Mouse (Mus musculus): Measurements from ENCODE around the gene Dennd2a.

Dennd2a gene

GRCm38 (mm10) chr6:39450580-39450979 is 107.1 kb downstream of the Dennd2a start:
- 95% methylated on average over 4 of the region's 4 CpGs for WGBS

DNA sequence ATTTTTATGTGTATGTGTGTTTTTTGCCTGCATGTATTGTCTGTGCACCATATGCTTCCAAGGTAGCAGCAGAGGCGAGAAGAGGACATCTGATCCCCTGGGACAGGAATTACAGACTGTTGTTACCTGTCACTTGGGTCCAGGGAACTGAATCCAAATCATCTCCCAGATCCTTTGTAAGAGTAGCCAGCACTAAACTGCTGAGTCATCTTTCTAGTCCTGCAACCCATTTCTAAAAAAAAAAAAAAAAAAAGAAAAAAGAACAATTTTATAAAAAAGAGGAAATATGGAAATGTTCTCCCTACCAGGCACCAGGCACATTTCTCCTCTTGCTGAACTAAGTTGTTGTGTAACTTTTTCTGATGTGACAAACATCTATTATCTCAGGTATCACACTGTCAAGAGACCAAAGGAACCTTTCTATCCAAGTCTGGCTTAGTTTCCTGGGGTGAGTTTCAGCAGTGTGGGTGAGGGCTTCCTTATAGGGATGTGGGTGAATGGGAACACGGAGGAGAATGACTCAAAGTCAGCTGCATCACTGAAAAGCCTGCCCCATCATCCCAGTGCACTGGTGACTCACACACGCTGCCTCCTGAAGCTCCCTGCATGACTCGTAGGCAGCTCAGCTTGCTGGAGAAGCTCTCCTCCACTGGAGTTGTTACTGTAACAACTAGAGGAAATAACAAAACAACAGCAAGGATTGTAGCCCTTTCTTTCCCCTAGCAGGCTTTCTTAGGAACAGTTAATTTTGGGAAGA is 110.1 kb downstream of the Dennd2a start:
- 34% methylated on average over 4 of the region's 4 CpGs for WGBS

DNA sequence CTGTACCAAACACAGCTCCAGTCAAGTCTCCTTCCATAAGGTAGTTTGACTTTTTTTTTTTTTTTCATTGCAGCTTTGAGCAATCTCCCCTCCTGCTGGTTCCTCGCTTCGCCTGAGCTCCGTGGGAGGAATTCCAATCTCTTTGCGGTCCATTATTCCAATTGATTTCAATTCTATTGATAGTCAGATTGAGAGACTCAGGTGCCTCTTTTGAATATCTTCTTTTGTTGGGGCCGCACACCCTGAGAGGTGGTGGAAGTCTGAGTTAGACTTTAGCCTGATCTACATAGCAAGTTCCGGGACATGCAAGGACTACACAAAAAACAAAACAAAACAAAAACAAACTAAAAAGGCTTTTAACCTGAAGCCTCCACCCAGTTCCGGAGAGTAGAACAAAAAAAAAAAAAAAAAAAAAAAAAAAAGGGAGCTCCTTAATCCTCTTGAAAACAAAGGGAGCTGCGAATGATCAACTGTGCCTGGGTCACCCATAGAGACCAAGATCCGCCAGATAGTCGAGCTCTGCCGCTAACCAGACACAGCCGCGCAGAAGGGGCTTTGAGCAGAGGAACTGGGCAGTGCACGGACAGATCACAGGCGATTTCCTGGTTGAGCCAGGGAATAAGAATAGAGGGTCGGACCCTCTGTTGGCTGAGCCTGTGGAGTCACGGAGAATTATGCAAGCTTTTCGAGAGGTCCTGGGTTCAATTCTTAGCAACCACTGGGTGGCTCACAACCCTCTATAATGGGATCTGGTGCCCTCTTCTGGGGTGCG is 111.7 kb downstream of the Dennd2a start:
- WGBS = 8% methylated on average over 19 of the region's 19 CpGs

GRCm38 (mm10) chr6:39437519-39437918 is 120.1 kb downstream of the Dennd2a start:
- WGBS = 95% methylated on average over 6 of the region's 6 CpGs

DNA sequence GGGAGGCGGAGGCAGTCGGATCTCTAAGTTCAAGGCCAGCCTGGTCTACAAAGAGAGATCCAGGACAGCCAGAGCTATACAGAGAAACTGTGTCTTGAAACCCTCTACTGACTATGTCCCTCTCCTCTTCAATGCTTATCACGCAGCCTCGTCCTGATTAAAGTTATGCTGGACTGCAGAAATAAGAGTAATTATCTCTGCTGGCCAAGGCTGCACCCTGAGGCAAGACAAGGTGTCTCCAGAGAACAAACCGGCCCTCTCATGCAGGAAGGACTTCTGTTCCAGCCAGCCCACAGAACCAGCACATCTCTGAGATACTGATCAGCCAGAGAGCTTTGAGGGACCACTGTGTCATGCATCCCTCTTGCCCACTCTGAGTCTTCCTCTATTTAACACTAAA is 121.8 kb downstream of the Dennd2a start:
- WGBS = 95% methylated on average over 5 of the region's 5 CpGs

- WGBS = 69% methylated on average over 2 of the region's 2 CpGs
Observed at GRCm38 (mm10) chr6:39434886-39435492, 122.7 kb downstream of the Dennd2a start.

GRCm38 (mm10) chr6:39434111-39434885 is 123.4 kb downstream of the Dennd2a start:
- 92% methylated on average over 2 of the region's 2 CpGs for WGBS

- WGBS = 85% methylated on average over 4 of the region's 4 CpGs
Observed at GRCm38 (mm10) chr6:39433174-39433573, 124.5 kb downstream of the Dennd2a start.

DNA sequence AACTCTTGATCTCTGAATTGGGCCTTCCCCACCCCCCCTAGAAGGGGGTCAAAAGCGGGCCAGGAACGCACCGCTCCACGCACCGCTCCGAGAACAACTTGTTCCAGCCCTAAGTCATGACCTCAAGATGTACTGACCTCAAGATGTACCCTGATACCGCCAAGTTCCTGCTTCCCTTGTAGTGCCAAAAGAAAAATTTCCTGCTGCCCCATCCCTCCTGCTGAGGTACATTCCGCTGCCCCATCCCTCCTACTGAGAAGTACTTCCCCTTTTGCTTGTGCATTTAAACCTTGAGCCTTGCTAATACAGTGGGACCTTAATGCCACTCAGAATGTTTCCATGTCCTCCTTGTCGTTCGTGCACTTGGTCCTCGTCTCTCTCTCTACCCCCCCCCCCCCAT is 126.9 kb downstream of the Dennd2a start:
- 66% methylated on average over 11 of the region's 11 CpGs for WGBS

DNA sequence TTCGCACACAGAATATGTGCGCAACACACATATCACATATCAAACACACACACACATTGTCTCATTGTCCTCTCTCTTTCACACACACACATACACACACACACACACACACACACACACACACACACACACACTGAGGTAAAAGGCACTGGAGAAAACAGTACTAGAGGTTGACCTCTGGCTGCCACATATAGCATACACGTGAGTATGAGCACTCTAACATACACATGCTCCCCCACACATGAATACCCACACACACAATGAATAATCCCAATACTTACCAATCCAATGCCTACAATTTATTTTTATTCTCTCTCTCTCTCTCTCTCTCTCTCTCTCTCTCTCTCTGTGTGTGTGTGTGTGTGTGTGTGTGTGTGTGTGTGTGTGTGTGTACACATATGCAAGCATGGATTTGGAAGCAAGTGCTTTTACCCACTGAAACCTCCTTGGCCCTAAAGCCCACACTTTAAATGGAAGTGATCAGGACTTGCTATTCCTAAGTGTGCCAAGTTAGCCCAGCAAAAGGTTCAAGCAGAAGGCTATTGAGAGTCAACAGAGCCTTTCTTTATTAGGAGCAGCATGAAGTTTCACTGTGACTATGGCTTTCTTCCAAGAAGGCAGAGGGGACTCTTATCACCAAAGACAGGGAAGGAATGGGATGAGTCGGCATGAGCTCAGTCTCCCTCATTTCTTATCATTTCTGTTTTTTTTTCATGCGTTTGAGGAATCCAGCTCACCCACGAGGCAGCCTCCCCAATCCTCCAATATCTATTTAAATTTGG is 128.5 kb downstream of the Dennd2a start:
- WGBS = 63% methylated on average over 6 of the region's 6 CpGs

DNA sequence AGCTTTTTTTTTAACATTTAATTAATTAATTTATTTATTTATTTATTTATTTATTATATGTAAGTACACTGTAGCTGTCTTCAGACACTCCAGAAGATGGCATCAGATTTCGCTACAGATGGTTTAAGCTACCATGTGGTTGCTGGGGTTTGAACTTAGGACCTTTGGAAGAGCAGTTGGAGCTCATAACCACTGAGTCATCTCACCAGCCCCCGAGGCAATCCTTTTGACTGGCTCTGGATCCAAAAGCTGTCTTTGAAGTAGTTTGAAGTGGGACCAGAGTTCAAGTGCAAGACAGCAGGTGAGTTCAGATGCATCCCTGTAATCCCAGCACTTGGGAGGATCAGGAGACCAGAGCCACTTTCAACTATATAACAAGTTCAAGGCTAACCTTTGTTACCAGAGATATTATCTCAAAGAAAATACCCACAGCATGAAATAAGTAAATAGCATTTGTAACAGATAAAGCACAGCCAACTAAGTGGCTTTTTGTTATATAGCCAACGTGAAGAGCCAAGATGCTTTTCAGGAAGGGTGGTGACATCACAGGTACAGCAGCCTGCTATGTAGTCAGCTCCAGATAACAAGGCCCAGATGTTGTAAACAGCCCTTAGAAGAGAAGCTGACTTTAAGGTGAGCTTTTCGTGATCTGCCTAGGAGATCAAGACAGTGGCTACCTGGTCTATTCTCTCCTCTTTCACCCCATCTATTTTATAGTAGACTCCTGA is 130.2 kb downstream of the Dennd2a start:
- 87% methylated on average over 4 of the region's 4 CpGs for WGBS

- WGBS = 86% methylated on average over 4 of the region's 4 CpGs
Observed at GRCm38 (mm10) chr6:39426725-39427124, 130.9 kb downstream of the Dennd2a start.

DNA sequence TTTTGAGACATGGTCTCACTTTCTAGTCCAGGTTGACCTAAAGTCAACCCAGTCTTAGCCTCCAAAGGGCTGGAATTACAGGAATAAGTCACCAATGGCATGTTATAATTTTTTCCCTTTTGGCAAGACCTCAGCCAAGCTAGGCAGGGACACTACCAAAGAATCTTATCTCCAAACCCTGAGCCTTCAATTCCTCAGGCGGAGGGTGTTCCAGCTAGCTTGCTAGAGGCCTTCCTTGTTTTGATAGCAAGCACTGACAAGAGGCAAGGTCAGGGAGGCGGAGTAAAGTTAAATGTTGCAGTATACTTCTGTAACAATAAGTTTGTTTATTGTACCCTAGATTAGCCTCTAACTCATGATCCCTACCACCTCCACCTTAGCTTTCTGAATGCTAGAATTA is 132.5 kb downstream of the Dennd2a start:
- 97% methylated on average over 2 of the region's 2 CpGs for WGBS

- WGBS = 94% methylated on average over 7 of the region's 7 CpGs
Observed at GRCm38 (mm10) chr6:39423686-39424085, 134.0 kb downstream of the Dennd2a start.

DNA sequence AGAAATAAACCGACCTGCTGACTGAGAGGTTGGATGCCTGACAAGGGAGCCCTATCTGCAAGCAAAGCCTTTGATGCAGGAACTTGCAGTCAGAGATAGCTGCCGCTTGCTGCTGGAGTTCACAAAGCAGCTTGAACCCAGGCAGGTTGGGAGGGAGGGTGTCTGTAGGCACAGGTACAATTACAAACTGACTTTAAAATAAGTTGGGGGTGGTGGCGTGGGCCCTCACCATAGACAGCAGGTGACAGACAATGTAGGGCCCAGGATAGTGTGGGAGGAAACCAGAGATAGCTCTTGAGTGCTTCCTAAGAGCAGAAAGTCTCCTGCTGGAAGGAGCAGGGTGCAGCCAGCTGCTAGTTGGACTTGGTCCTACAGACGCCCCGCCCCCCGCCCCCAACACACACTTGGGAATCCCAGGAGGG is 134.5 kb downstream of the Dennd2a start:
- 63% methylated on average over 6 of the region's 6 CpGs for WGBS

DNA sequence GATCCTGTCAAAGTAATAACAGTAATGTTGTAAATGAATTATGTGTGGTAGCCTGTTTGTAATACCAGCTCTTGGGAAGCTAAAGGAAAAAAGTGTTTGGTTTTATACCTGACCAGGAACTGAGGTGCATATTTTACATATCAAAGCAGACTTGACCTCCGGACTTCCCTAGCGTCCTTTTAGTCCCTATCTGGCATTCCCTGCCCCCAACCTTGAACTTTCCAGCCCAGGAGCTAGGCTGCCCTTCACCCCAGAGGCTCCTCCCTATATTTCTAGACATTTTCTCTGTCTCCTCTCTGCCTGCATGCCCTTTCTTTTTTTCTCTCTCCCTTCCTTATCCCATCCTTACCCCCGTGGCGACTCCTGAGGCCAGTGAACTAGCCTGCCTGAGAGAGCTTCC is 136.8 kb downstream of the Dennd2a start:
- WGBS = 55% methylated on average over 4 of the region's 4 CpGs

DNA sequence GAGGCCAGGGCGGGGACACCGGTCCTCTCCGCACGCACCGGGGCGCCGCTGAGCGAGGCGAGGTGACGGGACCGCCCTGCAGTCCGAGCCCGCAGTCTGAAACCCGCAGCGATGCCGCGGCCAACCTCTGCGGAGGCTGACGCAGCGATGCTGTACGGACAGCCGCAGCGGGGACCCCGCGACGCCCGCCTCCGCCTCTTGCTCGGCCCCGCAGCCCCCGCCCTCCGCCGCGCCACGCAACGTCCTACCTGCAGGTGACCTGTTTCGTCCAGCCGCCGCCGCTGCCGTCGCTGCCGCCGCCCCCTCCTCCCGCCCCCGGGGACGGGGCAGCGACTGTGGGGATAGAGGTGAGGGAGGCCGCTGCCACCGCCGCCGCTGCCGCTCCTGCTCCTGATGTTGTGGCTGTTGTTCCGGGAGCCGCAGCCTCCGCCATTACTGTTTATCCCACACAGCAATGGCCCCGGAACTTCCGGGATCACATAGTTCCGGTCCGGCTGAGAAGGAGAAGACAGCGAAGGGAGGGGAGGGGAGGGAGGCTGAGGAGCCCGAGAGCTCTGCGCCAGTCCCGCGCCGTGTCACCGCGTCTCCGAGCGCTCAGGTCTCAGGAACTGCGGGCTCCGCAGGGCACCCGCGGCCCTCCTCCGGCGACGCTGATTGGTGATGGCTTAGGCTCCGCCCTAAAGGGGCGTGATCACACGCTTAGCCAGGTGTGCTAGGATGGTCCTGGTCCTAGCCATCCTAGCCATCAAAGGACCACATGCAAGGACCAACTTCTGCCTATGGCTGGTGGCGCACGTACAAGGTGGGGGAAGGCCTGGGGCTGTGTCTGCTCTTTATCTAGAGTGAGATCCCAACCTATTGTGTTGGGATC is 137.6 kb downstream of the Dennd2a start, which contains the start of gene Mkrn1:
Gene Mkrn1, minus strand, starts transcription at position 612 of the 871 bp plus-strand sequence.
- WGBS = 1% methylated on average over 82 of the region's 82 CpGs

- under 1% methylated on average over 43 of the region's 43 CpGs for WGBS
Observed at GRCm38 (mm10) chr6:39419386-39419850, 138.2 kb downstream of the Dennd2a start.

DNA sequence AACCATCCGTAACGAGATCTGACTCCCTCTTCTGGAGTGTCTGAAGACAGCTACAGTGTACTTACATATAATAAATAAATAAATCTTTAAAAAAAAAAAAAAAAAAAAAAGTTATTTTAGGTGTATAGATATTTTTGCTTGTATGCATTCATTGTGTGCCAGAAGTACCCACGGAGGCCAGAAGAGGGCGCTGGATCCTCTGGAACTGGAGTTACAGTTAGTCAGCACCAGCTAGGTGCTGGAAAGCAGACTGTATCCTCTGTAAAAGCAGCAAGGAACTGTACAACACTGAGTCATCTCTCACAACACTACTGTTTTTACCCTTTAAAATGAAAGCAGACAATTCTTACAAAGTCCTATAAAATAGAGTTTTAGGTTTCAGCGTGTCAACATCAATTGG is 141.9 kb downstream of the Dennd2a start:
- WGBS = 26% methylated on average over 3 of the region's 5 CpGs
